Mouse (Mus musculus): ENCODE measurements around the gene Sgip1.
A peak's percentile ranks its signal among the peaks of the same experiment; 100 is the strongest.

The Sgip1 gene

GRCm38 (mm10) chr4:102899683-102900082 lies 158.6 kb downstream of the Sgip1 start:
- DNase-seq: peak; percentile 13 to 55

- DNase-seq: no peak
These were observed 159.1 kb downstream of the Sgip1 start for GRCm38 (mm10) chr4:102900166-102900565.

GRCm38 (mm10) chr4:102907843-102908427 lies 166.8 kb downstream of the Sgip1 start:
- DNase-seq: peak; percentile 37 to 62

GRCm38 (mm10) chr4:102910191-102910590 lies 169.1 kb downstream of the Sgip1 start:
- DNase-seq: no peak

GRCm38 (mm10) chr4:102913176-102913575 lies 172.1 kb downstream of the Sgip1 start:
- no peak for DNase-seq

- no peak for DNase-seq
These were observed 172.7 kb downstream of the Sgip1 start for GRCm38 (mm10) chr4:102913700-102914327.

- DNase-seq: no peak
These were observed 177.1 kb downstream of the Sgip1 start for GRCm38 (mm10) chr4:102918191-102918590.

GRCm38 (mm10) chr4:102929491-102929890 lies 188.4 kb downstream of the Sgip1 start:
- DNase-seq: no peak

GRCm38 (mm10) chr4:102930679-102931078 lies 189.6 kb downstream of the Sgip1 start:
- DNase-seq: no peak

- DNase-seq: no peak
These were observed 199.2 kb downstream of the Sgip1 start for GRCm38 (mm10) chr4:102940266-102940665.

- no peak for DNase-seq
These were observed 199.6 kb downstream of the Sgip1 start for GRCm38 (mm10) chr4:102940738-102941137.

- no peak for DNase-seq
These were observed 203.2 kb downstream of the Sgip1 start for GRCm38 (mm10) chr4:102944325-102944724.

GRCm38 (mm10) chr4:102952476-102952875 lies 211.4 kb downstream of the Sgip1 start:
- DNase-seq: no peak

- no peak for DNase-seq
These were observed 214.3 kb downstream of the Sgip1 start for GRCm38 (mm10) chr4:102955294-102955956.

- DNase-seq: no peak
These were observed 218.3 kb downstream of the Sgip1 start for GRCm38 (mm10) chr4:102959409-102959808.

GRCm38 (mm10) chr4:102964174-102964573 lies 223.1 kb downstream of the Sgip1 start:
- DNase-seq: no peak

- no peak for DNase-seq
These were observed 226.7 kb downstream of the Sgip1 start for GRCm38 (mm10) chr4:102967811-102968210.

GRCm38 (mm10) chr4:102969599-102969998 lies 228.5 kb downstream of the Sgip1 start:
- DNase-seq: no peak

- no peak for DNase-seq
These were observed 230.1 kb downstream of the Sgip1 start for GRCm38 (mm10) chr4:102971159-102971558.

GRCm38 (mm10) chr4:102972071-102972470 lies 231.0 kb downstream of the Sgip1 start:
- DNase-seq: no peak

- no peak for DNase-seq
These were observed 233.1 kb downstream of the Sgip1 start for GRCm38 (mm10) chr4:102974172-102974571.

GRCm38 (mm10) chr4:102976290-102977275 lies 235.5 kb downstream of the Sgip1 start:
- DNase-seq: no peak

GRCm38 (mm10) chr4:102977778-102978321 lies 236.8 kb downstream of the Sgip1 start:
- DNase-seq: no peak
